Mouse (Mus musculus) testis, adult 2 months (tissue): ENCODE data around the gene Bbs2.

Experiments used
- CTCF ChIP-seq: fragments of 200-500 bp; IDR thresholded peaks from 2 replicates; pipeline ENCODE4 v1.5.1; 2012; ENCODE audit warnings: low read depth, mild to moderate bottlenecking, inconsistent platforms, low read length, moderate library complexity; ENCODE audit not compliant: control insufficient read depth, insufficient read depth, insufficient replicate concordance
- POLR2A ChIP-seq: fragments of 200-500 bp; IDR thresholded peaks from 2 replicates; pipeline ENCODE4 v1.6.1; 2012; ENCODE audit warnings: low read depth, mild to moderate bottlenecking, inconsistent platforms, low read length, moderate library complexity; ENCODE audit not compliant: control insufficient read depth

GRCm38 (mm10) chr8:94110526-94111177 is 11.9 kb upstream of the Bbs2 start:
- no peak for TF ChIP-seq CTCF
- TF ChIP-seq POLR2A: no peak
